Mouse (Mus musculus) urinary bladder, adult 18-20 months (tissue): ENCODE measurements at regions not wholly inside any gene's neighbourhood (a gene's known extent, or its start where the extent isn't known, plus 50 kb on each side); places are given as distances from the start of the nearest gene placed in this dataset.

Experiments used
- DNase-seq, 2 experiments: peaks; one replicate each; pipeline ENCODE4 v3.0.0; 2022; ENCODE audit warnings: low spot score in 2 of 2, mixed read lengths in 2 of 2

DNA sequence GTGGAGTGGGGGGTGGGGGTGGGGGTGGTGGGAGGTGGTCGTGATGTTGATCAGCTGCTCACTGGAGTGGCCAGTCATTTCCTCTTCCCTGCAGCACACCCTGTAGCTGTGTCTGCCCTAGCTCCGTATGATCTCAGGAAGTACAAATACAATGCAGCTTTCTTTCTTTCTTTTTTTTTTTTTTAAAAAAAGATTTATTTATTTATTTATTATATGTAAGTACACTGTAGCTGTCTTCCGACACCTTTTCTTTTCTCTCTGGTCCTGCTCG, 87.2 kb upstream of the Tex13c2 start:
- no peak for DNase-seq

DNA sequence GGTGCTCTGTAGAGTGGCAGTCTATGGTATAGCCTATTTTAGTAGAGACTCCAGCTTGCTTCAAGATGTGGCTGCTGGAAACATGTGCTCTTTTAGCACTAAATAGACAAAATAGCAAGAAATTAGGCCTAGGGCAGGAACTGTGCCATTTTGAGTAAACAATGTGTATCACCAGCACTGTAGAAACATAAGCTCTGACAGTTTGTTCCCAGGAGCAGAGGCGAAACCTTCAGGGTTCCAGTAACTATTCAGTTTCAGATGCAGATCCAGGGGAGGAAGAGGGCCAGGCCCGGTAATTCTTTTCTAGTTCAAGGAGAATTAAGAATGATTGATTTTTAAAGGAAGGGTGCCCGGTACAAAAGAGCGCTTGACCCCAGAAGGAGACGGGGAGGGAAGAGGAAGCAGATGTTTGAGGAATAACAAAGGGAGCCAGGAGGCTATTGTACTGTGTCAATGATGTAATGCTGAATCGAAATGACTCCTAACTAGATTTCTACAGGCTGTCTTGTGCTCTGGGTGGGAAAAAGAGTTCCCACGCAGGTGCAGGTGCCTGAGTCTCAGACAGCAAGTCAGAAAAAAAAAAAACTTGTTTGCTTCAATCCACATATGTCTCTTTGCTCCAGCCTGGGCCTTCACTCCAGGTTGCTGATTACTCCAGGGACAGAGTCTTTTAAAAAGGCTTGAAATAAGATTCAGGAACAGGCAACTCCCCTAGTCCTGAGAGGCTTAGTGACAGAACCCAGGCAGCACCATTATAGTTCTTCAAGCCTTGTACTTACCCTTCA, 57.4 kb upstream of the Tex13c2 start:
- no peak for DNase-seq
